Mouse (Mus musculus): ENCODE measurements at regions not wholly inside any gene's neighbourhood (a gene's known extent, or its start where the extent isn't known, plus 50 kb on each side); places are given as distances from the start of the nearest gene placed in this dataset.

DNA sequence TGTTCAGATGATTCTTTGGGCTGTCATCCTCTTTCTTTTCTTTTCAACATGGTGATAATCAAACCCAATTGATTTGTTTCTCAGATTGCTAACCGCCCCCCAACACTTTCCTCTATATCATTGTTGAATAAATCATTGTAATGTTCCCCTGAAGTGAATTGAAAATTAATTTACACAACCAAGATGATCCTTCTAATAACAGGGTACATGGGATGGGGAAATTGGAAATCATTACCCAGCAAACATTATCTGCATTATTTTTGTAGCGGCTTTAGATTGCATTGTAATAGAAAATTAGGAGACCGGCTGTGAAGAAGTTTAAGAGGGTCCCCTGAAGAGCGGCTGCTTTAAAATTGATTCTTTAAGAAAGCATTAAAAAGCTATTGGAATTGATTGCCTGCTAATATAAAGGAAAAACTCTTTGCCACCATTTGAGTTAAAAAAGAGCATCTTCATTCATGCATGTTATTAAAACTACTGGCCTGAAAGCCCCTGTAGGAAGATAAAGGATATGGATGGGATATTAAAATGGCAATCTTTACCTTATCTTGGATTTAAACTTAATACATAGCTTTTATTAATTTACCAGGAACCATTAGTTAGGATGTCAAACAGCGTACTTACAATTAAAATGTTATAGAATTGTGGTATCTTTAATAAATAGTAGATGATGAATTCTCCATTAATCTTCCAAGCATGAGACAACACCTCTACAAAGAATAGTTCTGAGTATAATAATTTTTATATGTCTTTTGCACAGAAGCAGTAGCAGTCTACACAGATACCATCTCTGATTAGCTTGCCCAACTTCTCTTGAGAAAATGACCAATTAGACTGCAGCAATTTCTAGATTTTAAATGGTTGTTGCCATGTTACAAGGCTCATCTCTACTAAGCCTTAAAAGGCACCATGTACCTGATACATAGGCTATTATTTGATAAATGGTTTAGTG is 127.0 kb upstream of the Hs3st5 start:
- ChIA-PET CTCF (no interaction called here), POLR2A (no interaction called here)

DNA sequence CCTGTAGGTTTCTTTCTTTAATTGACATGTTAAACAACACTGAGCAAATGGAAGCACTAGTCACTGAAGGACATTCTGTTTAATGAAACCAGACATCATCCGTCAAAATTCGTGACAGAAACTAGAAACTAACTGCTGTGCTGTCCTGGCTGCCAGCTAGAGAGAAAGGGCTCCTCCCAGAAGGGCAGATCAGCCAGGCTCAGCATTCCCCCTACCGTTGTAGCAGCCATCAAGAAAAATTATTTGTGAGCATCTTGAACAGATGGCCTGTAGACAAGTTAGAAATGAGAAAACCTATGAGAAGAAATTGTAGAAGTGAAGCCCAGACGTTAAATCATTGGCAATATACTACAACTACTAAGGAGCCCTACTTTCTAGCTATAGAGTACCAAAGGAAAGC is 123.3 kb upstream of the Hs3st5 start:
- CTCF ChIA-PET, result no interaction called here
- POLR2A ChIA-PET, result no interaction called here

DNA sequence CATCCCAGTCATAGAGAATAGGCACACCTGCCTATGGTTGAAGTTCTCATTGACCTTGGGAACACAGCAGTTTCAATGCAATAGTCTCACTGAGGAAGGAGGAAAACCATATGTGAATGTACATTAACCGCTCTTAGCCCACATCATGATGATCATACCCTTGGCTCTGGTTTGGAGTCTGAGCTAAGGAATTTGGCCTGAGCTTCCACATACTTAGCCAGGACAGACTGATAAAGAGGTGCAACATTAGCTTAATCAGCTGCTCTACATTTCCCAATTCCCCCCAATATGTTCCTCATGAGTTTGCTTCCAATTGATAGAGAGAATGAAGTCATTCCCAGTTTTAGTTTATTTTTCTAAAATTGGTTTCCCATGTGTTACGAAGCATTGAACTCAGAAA is 116.6 kb upstream of the Hs3st5 start:
- ChIA-PET CTCF (no interaction called here), POLR2A (no interaction called here)

DNA sequence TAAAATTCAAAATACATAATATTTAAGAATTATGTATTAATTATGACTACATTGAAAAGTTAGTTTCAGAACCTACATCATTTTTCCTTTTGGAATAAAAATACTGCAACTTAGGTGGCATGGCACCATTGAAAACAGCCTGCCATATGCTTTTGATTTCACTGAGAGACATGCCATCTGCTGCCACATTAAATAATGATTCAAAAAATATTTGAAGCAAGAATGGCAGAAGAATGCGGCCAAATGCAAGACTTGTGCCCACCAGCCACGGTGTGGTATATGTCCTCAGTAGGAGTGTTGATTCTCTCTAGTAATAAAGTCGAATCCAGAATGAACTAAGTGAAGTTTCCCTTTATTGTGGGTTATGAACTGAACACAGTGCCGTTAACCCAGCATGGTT is 113.0 kb upstream of the Hs3st5 start:
- ChIA-PET POLR2A (no interaction called here), CTCF (no interaction called here)

DNA sequence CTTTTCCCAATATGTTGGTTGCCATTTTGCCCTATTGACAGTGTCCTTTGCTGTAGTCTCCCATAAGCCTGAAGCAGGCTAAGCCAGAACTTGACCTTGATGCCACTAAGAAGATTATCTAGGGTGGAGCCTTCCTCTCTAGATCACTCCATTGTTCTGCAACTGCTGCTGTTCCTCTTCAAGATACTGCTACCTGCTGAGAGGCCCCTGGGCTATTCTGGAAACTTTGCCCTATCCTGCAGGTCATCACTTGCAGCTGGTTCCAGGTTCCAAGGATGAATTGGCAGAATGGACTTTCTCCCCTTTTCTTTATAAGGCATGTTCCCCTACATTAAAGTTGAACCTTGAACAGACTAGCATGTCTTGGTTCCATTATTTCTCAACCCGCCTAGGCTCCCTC is 110.0 kb upstream of the Hs3st5 start:
- CTCF ChIA-PET, result no interaction called here
- POLR2A ChIA-PET, result no interaction called here

DNA sequence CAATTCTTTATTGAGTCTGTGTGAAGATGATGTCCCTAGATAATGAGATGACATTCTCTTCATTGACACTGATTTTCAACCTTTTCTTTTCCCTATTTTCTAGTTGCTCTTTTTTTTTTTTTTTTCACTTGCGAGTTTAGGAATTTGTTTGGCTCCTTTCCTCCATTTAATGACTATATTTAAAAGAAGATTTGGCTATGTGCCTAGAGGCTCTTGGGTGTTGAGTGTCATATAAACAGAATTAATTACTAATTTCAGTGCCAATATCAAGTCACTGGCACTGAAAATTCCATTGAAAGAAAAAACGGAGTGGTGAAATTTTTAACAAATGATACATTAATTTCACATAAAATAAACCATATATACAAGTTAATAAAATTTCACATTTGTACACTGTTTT is 98.6 kb upstream of the Hs3st5 start:
- ChIA-PET CTCF (no interaction called here), POLR2A (no interaction called here)

DNA sequence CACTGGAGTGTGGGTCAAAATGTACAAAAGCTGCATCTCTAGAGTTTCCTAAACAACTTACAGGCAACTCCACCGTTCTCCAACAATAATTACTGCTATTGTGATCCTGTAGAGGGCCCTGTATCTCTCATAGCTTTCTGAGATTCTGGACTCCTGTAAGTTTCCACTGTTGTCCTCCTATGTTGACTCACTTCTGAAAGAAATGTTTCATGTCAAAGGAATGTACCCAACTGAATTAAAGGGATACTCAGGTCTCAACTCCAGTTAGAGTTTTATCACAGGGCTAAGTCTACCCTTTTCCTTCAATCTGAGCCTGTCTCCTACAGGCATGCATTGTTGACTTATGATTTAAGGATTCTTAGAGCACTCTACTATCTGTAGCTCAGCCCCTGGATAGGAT is 75.3 kb upstream of the Hs3st5 start:
- CTCF ChIA-PET, result no interaction called here
- POLR2A ChIA-PET, result no interaction called here

DNA sequence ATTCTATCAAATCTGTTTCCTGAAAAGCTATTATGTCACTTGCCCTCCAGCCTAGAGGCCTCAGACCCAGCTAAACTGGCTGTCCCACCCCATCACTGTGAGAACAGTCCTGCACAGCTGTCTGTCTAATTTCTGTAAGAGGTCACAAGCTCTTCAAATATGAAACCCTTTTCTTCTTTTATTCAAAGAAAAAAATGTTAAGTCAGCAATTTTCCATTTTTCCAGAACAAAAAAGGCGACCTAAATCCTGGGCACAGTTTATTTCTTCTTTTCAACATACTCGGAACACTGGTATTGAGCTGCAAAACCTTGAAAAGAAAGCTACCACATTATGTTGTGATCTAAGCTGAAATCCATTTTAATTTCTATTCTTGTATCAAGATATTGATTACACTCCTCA is 69.2 kb upstream of the Hs3st5 start:
- ChIA-PET POLR2A (no interaction called here), CTCF (interaction anchor here in 1 of 4 experiments (0.6 kb wide), 2 partner anchors 111 to 366 kb away, joined by 5 to 6 read pairs; no protein-coding TSS in a partner anchor)

Measured in embryonic stem cell, embryonic (primary cell).